Mouse (Mus musculus) myocyte (in vitro differentiated cells): ENCODE measurements around the gene Ankrd52.

Experiments used
- CEBPB ChIP-seq: IDR thresholded peaks from 2 replicates; pipeline ENCODE4 v1.6.1; 2011; ENCODE audit warnings: mild to moderate bottlenecking, moderate library complexity; ENCODE audit not compliant: poor library complexity, insufficient read depth, severe bottlenecking
- USF1 ChIP-seq: IDR thresholded peaks from one replicate; pipeline ENCODE4 v1.6.1; 2011; ENCODE audit warnings: low read depth, mild to moderate bottlenecking, control low read depth, moderate library complexity

GRCm38 (mm10) chr10:128414848-128415247 is 37.9 kb downstream of the Ankrd52 start:
- TF ChIP-seq CEBPB (no peak), USF1 (no peak)
